Mouse (Mus musculus): ENCODE results near the gene Dcun1d3. TPM values are rescaled to one million over a fixed set of nuclear protein-coding genes. Genes with fewer than 3 reads are reported as not detected.
A peak's percentile ranks its signal among the peaks of the same experiment; 100 is the strongest.

The Dcun1d3 gene
- 6.8 and 7.4 TPM in 2 replicates for polyA plus RNA-seq (2015; fragmentation: Nextera tagmentation; extraction: Ambion mirVana)

DNA sequence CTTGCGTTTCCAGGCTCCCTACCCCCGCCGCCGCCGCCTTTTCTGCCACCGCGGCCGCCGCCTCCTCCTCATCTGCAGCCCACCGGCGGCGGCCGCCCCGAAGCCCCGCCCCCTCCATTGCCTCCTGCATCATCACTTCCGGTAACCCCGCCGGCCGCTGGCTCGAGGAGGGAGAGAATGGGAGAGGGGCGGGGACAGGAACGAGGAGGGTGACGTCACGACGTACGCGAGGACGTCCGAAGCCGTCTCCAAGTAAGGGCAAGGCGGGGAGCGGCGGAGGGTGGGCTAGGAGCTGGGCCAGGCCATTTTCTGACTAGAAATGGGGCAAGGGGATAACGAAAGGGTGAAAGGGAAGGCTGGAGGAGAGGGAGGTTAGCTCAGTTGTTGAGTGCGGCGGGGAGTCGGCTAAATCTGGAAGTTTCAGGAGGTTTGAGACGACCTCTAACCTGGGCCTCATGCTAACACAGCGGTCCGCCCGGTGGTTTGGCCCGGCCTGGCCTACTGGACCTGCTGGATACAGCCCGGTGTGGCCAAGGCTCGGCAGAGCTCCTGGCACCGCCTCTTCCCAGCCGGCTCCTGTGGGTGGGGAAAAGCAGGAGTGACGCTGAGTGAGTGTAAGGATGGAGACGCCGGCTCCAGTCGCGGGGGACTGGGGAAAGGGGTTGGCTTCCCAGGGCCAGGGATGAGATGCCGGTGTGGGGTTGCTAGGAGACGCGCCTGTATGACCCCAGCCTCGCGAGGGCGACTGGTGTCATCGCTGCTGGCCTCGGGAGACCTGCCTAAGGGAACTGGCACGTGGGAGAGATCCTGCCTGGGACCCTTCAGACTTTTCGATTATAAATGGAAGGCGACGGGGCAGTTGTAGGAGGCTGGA is at the start of gene Dcun1d3, which contains the start of gene Lyrm1:
Gene Dcun1d3 (minus strand): TSS at position 660 of the 874 bp plus-strand sequence.
Gene Lyrm1 (plus strand): TSS at position 223 of the 874 bp plus-strand sequence.
- H3K4me3 ChIP-seq = peak within 1 kb of the TSS; percentile 88
- peak within 1 kb of the TSS; percentile 90 for H3K9ac ChIP-seq
- peak within 1 kb of the TSS; percentile 71 for H3K4me2 ChIP-seq
- peak; percentile 99 for ATAC-seq (replicated peaks; ENCODE audit: insufficient number of reproducible peaks, insufficient read depth, low FRiP score, low read depth)
- H3K27ac ChIP-seq = peak within 1 kb of the TSS; percentile 97
- H3K27me3 ChIP-seq = no peaks in the 10 kb centered on the region
- no peaks in the 10 kb centered on the region for H3K9me3 ChIP-seq (replicated peaks)
- no peaks in the 10 kb centered on the region for H3K36me3 ChIP-seq
- peaks cover 21% of the 10 kb centered on the region for H3K4me1 ChIP-seq (replicated peaks)
- WGBS = under 1% methylated on average over 63 of the region's 63 CpGs

DNA sequence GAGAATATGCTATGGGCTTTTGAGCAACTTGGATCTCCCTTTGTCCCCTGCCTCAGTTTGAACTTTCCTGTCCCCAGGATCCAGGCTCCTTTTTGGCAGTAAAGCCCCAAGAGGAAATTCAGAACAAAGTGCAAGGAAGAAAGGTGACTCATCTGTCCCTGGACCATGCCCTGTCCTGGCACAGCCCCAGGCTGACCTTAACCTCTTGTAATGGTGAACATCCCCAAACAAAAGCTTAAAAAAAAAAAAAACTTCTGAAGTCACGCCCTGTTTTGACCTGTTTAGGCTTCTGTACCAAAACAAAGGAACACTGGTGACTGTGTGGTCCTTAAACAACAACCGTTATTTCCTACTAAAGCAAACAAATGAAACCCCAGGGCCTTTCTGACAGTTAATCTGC is 45.5 kb upstream of the Dcun1d3 start:
- H3K27me3 ChIP-seq = no peaks in the 10 kb centered on the region
- ATAC-seq (replicated peaks; ENCODE audit: insufficient number of reproducible peaks, insufficient read depth, low FRiP score, low read depth) = no peak
- H3K4me3 ChIP-seq = no peak overlapping the region
- H3K27ac ChIP-seq = no peak overlapping the region
- H3K36me3 ChIP-seq = no peaks in the 10 kb centered on the region
- H3K4me2 ChIP-seq = no peak overlapping the region
- no peaks in the 10 kb centered on the region for H3K4me1 ChIP-seq (replicated peaks)
- no peak overlapping the region for H3K9ac ChIP-seq
- H3K9me3 ChIP-seq (replicated peaks) = no peaks in the 10 kb centered on the region
- WGBS = 58% methylated on average over 2 of the region's 2 CpGs

DNA sequence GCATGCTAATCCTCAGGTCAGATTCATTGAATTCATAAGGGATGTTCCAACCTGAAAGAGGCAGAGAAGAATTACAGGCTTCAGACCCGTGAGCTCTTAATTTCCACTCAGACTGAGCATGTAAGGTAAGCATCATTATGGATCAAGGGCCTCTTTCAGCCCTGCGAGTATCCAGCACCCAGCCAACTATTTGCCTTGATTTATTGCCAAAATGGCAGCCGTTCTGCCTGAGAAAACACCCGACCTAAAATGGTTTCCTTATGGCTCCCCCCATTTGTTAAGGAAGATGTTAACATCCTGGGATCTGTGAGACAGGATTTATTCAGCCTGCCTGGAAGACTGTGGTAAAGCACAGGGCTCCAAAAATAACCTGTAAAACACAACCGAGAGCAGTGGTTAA is 40.9 kb upstream of the Dcun1d3 start:
- Histone ChIP-seq H3K4me2 (no peak overlapping the region), H3K36me3 (no peaks in the 10 kb centered on the region), H3K27ac (no peak overlapping the region), H3K9me3 (replicated peaks) (no peaks in the 10 kb centered on the region), H3K4me3 (no peak overlapping the region), H3K27me3 (no peaks in the 10 kb centered on the region), H3K4me1 (replicated peaks) (no peaks in the 10 kb centered on the region), H3K9ac (no peak overlapping the region)
- WGBS = 55% methylated on average over 5 of the region's 5 CpGs
- no peak for ATAC-seq (replicated peaks; ENCODE audit: insufficient number of reproducible peaks, insufficient read depth, low FRiP score, low read depth)

DNA sequence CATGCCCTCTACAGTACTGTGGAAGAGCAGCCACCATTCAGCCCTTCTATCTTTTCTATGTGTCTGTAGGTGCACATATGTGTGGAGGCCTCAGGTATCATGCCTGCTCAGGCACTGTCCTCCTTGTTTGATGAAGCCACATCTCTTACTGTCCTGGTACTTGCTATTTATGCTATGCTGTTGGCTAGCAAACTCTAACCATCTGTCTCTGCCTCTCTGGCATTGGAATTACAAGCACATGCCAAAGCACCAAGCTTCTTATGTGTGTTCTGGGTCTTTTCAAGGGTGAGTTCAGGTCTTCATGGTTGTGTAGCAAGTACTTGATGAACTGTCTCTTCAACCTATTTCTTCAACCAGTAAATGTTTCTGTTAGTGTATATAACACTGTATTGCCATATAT is 40.2 kb upstream of the Dcun1d3 start:
- no peak overlapping the region for H3K27ac ChIP-seq
- no peak overlapping the region for H3K4me3 ChIP-seq
- no peaks in the 10 kb centered on the region for H3K9me3 ChIP-seq (replicated peaks)
- H3K4me2 ChIP-seq = no peak overlapping the region
- no peaks in the 10 kb centered on the region for H3K27me3 ChIP-seq
- no peaks in the 10 kb centered on the region for H3K36me3 ChIP-seq
- H3K4me1 ChIP-seq (replicated peaks) = no peaks in the 10 kb centered on the region
- no peak for ATAC-seq (replicated peaks; ENCODE audit: insufficient number of reproducible peaks, insufficient read depth, low FRiP score, low read depth)
- no peak overlapping the region for H3K9ac ChIP-seq

DNA sequence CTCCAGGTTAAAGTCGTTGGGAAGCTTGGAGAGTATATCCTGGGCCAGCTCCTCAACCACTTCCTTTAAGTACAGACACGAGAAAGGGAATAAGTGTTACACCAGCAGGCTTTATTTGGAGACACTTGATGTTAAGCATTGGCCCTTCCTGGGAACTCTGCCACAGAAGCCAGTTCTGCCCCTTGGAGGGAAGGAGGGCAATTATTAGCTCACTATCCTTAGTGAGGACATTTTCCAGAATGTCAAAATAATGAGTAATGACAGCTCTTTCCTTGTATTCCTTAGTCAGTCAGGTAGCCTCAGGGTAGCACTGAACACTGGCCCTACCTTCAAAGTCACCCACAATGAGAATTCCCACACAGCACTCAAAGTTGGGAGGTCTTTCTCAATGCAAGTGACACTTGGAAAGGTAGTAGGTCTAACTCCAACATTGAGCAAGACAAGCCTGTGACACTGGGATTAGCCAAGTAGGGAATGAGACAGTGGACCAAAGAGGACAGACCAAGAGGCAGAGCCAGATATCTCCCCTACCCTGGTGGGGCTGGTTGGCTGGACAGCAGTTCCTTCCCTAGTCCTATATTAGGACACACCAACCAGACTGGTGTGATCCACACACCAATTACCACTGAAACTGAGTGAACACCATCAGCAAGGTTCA is 32.8 kb upstream of the Dcun1d3 start:
- no peak for ATAC-seq (replicated peaks; ENCODE audit: insufficient number of reproducible peaks, insufficient read depth, low FRiP score, low read depth)
- H3K27ac ChIP-seq = no peak overlapping the region
- H3K9ac ChIP-seq = no peak overlapping the region
- H3K4me1 ChIP-seq (replicated peaks) = no peaks in the 10 kb centered on the region
- WGBS = 53% methylated on average over 2 of the region's 2 CpGs
- no peak overlapping the region for H3K4me3 ChIP-seq
- H3K27me3 ChIP-seq = no peaks in the 10 kb centered on the region
- no peak overlapping the region for H3K4me2 ChIP-seq
- no peaks in the 10 kb centered on the region for H3K9me3 ChIP-seq (replicated peaks)
- no peaks in the 10 kb centered on the region for H3K36me3 ChIP-seq

DNA sequence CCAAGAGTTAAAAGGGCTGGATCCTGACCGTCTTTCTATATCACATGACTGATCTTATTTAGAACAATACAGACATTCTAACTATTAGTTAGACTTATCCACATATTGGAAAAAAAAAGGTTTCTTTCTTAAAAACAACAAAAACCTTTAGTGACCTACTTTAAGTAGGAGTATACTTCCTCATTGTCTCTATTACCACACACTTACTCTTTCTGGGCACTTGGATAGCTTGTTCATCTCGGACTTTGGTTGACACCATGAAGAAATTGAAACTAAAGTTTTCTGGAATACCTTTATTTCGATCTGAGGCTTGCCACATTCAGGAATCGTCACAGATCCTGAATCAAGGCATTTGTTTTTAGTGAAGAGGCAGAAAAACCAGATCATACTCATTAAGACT is 25.0 kb upstream of the Dcun1d3 start:
- H3K4me2 ChIP-seq = no peak overlapping the region

DNA sequence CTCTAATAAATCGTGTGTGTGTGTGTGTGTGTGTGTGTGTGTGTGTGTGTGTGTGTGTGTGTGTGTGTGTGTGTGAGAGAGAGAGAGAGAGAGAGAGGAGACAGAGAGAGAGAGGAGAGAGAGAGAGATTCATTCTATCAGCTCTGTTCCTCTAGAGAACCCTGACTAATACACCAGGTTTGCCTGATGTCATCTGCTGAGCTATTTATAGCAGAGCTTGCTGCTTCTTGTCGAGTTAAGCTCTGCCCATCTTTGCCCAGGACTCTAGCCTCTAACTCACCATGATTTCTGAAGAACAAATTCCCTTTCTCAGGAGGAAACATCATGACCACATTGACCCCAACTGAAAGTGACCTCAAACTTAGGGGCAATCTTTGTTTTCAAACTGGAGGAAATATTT is 24.4 kb upstream of the Dcun1d3 start:
- no peaks in the 10 kb centered on the region for H3K27me3 ChIP-seq
- H3K27ac ChIP-seq = no peak overlapping the region
- H3K4me1 ChIP-seq (replicated peaks) = 0 out of 2 replicates have a peak, but pooled peaks cover 4% of the 10 kb centered on the region
- WGBS = 25% methylated on average over 2 of the region's 2 CpGs
- H3K4me3 ChIP-seq = no peak overlapping the region
- ATAC-seq (replicated peaks; ENCODE audit: insufficient number of reproducible peaks, insufficient read depth, low FRiP score, low read depth) = no peak; the same call in 1 of the 2 replicates
- no peak overlapping the region for H3K4me2 ChIP-seq
- H3K9ac ChIP-seq = no peak overlapping the region
- H3K9me3 ChIP-seq (replicated peaks) = no peaks in the 10 kb centered on the region
- H3K36me3 ChIP-seq = no peaks in the 10 kb centered on the region

More for the DNA sequence above, 25.0 kb upstream of the Dcun1d3 start:
- Histone ChIP-seq H3K36me3 (no peaks in the 10 kb centered on the region), H3K4me3 (no peak overlapping the region), H3K4me1 (replicated peaks) (0 out of 2 replicates have a peak, but pooled peaks cover 4% of the 10 kb centered on the region), H3K9ac (no peak overlapping the region), H3K27ac (no peak overlapping the region), H3K9me3 (replicated peaks) (no peaks in the 10 kb centered on the region), H3K27me3 (no peaks in the 10 kb centered on the region)
- ATAC-seq (replicated peaks; ENCODE audit: insufficient number of reproducible peaks, insufficient read depth, low FRiP score, low read depth) = no peak
- 72% methylated on average over 4 of the region's 4 CpGs for WGBS

DNA sequence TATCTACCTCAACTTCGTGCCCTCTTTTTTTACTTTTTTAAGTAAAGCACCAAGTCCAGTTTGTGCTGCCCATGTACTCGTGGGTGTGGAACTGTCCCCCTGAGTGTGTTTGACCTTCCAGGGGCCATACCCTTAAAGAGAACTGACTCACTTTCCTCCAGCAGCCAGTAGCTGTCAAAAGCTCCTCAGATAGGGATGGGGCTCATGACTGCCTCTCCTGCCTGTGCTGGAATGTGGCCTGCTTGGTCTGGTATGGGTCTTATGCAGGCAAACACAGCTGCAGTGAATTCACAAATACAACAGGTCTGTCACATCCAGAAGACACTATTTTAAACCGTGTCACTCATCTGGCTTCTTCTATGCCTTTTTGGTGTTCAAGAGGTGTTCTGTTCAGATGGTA is 15.6 kb upstream of the Dcun1d3 start:
- Histone ChIP-seq H3K9ac (no peak overlapping the region), H3K9me3 (replicated peaks) (no peaks in the 10 kb centered on the region), H3K36me3 (no peaks in the 10 kb centered on the region), H3K4me1 (replicated peaks) (no peaks in the 10 kb centered on the region), H3K4me3 (no peak overlapping the region), H3K27ac (no peak overlapping the region), H3K27me3 (no peaks in the 10 kb centered on the region), H3K4me2 (no peak overlapping the region)
- no peak for ATAC-seq (replicated peaks; ENCODE audit: insufficient number of reproducible peaks, insufficient read depth, low FRiP score, low read depth)
- 54% methylated on average over 3 of the region's 3 CpGs for WGBS

DNA sequence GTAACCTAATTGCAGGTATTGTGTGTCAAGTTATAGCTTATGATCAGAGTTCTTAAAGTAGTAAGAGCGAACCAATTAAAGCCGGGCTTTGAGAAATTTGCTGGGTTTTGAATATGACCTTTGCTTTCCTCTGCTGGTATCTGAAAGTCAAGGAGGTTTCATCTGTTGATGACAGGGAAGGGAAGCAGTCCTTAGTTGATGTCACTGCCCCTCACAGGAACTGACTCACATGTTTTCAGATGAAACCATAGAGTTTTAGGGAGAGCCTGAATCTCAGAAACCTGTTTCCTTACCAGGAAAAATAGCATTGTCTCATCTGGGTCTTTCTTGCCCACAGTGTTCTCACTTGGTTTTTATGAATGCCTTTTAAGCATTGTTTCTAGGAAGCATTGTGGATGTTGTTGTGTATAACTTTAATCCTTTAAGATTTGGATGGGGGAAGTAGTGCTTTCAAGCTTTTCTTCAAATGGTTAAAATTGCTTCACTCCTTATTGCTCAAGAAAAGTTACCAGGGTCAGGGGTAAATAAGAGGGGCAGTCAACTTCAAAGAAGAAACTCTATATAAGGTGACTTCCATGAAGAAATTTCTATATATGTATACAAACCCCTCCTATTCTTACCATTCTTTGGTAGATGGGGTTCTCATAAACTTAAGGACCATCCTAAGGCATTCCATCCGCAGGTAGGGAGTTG is 10.6 kb upstream of the Dcun1d3 start:
- Histone ChIP-seq H3K27me3 (no peaks in the 10 kb centered on the region), H3K9ac (no peak overlapping the region), H3K27ac (no peak overlapping the region), H3K4me2 (no peak overlapping the region), H3K4me3 (no peak overlapping the region), H3K9me3 (replicated peaks) (no peaks in the 10 kb centered on the region), H3K36me3 (no peaks in the 10 kb centered on the region), H3K4me1 (replicated peaks) (no peaks in the 10 kb centered on the region)
- 88% methylated on average over 3 of the region's 3 CpGs for WGBS
- ATAC-seq (replicated peaks; ENCODE audit: insufficient number of reproducible peaks, insufficient read depth, low FRiP score, low read depth) = no peak

DNA sequence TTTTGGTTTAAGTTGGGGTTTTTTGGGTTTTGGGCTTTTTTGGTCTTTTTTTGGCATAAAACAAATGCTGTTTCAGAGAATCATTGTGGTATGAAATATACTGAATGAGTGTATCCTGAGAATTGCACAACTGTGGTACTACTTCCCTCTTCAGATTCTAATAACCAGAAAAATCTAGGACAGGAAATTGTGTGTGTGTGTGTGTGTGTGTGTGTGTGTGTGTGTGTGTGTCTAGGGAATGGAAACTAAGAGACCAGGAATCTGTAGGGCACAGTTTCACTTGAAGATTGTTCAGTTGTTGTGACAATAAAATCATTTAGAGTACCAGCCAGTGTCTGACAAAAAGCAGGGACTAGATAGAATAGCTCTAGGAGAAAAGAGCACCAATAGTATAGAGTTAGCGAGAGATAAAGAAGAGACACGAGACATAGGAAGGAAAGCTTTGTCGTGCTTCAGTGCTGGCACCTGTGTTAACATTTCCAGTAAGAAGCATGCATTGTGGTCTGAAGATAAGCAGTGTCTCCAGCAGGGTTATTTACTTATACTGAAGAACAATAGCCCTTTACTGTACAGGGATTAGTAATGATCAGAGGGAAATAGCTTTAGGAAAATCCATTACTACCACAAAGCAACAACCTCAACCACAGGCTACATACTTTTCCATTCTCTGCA is 3.4 kb upstream of the Dcun1d3 start:
- no peak overlapping the region for H3K4me2 ChIP-seq
- no peak for ATAC-seq (replicated peaks; ENCODE audit: insufficient number of reproducible peaks, insufficient read depth, low FRiP score, low read depth)
- H3K27ac ChIP-seq = no peak overlapping the region
- WGBS = 42% methylated on average over 3 of the region's 3 CpGs
- no peak overlapping the region for H3K9ac ChIP-seq
- H3K4me1 ChIP-seq (replicated peaks) = peaks cover 10% of the 10 kb centered on the region
- H3K27me3 ChIP-seq = no peaks in the 10 kb centered on the region
- H3K9me3 ChIP-seq (replicated peaks) = no peaks in the 10 kb centered on the region
- H3K36me3 ChIP-seq = no peaks in the 10 kb centered on the region
- H3K4me3 ChIP-seq = no peak overlapping the region
